Mouse (Mus musculus): ENCODE results near the gene Klhl30. TPM values are rescaled to one million over a fixed set of nuclear protein-coding genes. Genes with fewer than 3 reads are reported as not detected.
A peak's percentile ranks its signal among the peaks of the same experiment; 100 is the strongest.

Klhl30 gene
- polyA plus RNA-seq, 1 experiment from 2014 or later = 0.41 TPM

- H3K4me2 ChIP-seq (replicated peaks) = no peak overlapping the region
- H3K9ac ChIP-seq = no peak overlapping the region
- no peak overlapping the region for H3K4me3 ChIP-seq
- peaks cover 1% of the 10 kb centered on the region; the same call in 1 of the 2 replicates for H3K4me1 ChIP-seq
- no peaks in the 10 kb centered on the region for H3K36me3 ChIP-seq
- no peak for ATAC-seq (ENCODE audit: low FRiP score)
- H3K27me3 ChIP-seq = no peaks in the 10 kb centered on the region
- H3K9me3 ChIP-seq (replicated peaks) = no peaks in the 10 kb centered on the region
- no peak overlapping the region for H3K27ac ChIP-seq
Observed at GRCm38 (mm10) chr1:91333582-91333981, 17.2 kb upstream of the Klhl30 start.

DNA sequence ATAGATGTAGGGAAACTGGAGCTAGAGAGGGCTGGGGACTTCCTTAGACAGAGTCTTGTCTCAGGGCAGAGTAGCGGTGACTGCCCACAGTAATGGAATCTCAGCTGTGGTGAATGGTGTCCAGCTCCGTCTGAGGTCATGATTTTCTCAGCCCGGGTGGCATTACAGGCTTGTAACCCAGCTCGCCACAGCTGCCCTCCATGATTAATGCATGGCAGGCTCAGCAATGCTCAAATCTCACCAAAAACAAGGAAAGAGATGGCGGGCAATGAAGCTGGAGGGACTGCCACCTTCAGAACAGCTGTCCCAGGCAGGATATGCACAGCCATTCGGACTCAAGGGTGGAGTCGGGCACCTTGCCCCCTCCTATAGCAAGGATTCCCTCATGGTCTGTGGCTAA lies 13.5 kb upstream of the Klhl30 start:
- Histone ChIP-seq H3K4me2 (replicated peaks) (no peak overlapping the region), H3K27ac (no peak overlapping the region), H3K36me3 (no peaks in the 10 kb centered on the region), H3K9me3 (replicated peaks) (no peaks in the 10 kb centered on the region), H3K9ac (no peak overlapping the region), H3K27me3 (peaks cover 11% of the 10 kb centered on the region), H3K4me3 (no peak overlapping the region), H3K4me1 (no peaks in the 10 kb centered on the region)
- ATAC-seq (ENCODE audit: low FRiP score) = no peak
- WGBS = 89% methylated on average over 7 of the region's 7 CpGs

- H3K9ac ChIP-seq = no peak overlapping the region
- H3K36me3 ChIP-seq = no peaks in the 10 kb centered on the region
- no peak overlapping the region for H3K27ac ChIP-seq
- no peak overlapping the region for H3K4me3 ChIP-seq
- H3K4me1 ChIP-seq = peaks cover 14% of the 10 kb centered on the region
- H3K4me2 ChIP-seq (replicated peaks) = no peak overlapping the region
- no peaks in the 10 kb centered on the region for H3K9me3 ChIP-seq (replicated peaks)
- no peak for ATAC-seq (ENCODE audit: low FRiP score)
- 76% methylated on average over 3 of the region's 3 CpGs for WGBS
- peaks cover 55% of the 10 kb centered on the region for H3K27me3 ChIP-seq
Observed at GRCm38 (mm10) chr1:91344001-91344400, 6.8 kb upstream of the Klhl30 start.

DNA sequence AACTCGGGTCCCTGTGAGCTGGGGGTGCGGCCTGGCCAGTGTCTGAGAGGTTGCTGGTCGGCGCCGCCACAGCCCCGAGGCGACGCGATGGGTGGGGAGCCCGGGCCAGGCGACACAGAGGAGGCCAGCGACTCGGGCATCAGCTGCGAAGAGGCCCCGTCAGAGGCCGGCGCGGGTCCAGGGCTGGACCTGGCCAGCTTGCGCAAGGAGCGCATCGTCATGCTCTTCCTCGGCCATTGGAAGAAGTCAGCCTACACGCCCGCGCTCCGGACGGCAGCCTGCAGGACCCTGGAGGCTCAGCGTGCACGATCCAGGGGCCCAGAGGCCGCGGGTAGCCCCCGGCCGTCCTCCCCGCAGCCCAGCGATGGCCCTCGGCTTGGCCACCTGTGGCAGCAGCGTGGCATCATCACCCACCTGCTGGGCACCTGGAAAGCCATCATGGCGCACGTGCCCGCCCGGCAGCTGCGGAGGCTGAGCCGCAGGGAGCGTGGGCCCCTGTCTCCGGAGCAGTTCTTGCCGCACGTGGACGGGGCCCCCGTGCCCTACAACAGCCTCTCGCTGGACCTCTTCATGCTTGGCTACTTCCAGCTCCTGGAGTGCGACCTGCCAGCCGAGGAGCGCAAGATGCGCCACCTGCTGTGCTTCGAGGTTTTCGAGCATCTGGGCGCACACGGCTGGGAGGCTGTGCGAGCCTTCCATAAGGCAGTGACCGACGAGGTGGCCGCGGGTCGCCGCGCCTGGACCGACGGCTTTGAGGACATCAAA lies 5.7 kb upstream of the Klhl30 start:
- H3K9ac ChIP-seq = peak overlapping the region; percentile 32; the same call in 1 of the 2 replicates
- H3K36me3 ChIP-seq = no peaks in the 10 kb centered on the region
- peak overlapping the region; percentile 57 for H3K4me2 ChIP-seq (replicated peaks)
- peak; percentile 32; the same call in 1 of the 2 replicates for ATAC-seq (ENCODE audit: low FRiP score)
- H3K4me1 ChIP-seq = peaks cover 14% of the 10 kb centered on the region
- no peaks in the 10 kb centered on the region for H3K9me3 ChIP-seq (replicated peaks)
- peak overlapping the region; percentile 28 for H3K4me3 ChIP-seq
- 2% methylated on average over 68 of the region's 68 CpGs for WGBS
- peaks cover 55% of the 10 kb centered on the region for H3K27me3 ChIP-seq
- no peak overlapping the region for H3K27ac ChIP-seq

DNA sequence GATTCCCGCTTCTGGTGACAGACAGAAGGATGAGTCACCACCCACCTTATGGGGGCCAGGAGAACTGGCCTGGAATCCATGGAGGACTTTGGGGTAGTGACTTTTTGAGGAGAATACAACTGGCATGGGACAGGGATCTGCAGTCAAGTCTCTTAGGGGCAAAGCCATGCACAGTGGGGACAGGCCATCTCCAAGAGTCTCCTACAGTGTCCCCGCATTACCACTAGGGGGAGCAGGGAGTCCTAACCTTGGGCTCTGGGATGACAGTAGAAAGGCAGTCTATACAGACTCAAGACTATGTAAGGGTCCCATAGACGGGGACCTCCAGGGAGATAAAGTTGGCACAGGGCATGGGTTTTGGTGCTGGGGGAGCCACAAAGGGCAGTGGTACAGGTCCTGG lies 3.9 kb upstream of the Klhl30 start:
- Histone ChIP-seq H3K27ac (no peak overlapping the region), H3K36me3 (no peaks in the 10 kb centered on the region), H3K9ac (no peak overlapping the region), H3K27me3 (peaks cover 49% of the 10 kb centered on the region), H3K4me3 (no peak overlapping the region), H3K4me1 (peaks cover 14% of the 10 kb centered on the region), H3K4me2 (replicated peaks) (no peak overlapping the region), H3K9me3 (replicated peaks) (no peaks in the 10 kb centered on the region)
- WGBS = 38% methylated on average over 3 of the region's 3 CpGs
- ATAC-seq (ENCODE audit: low FRiP score) = peak; percentile 61

- Histone ChIP-seq H3K27me3 (peaks cover 5% of the 10 kb centered on the region), H3K27ac (no peak overlapping the region), H3K9me3 (replicated peaks) (no peaks in the 10 kb centered on the region), H3K4me3 (no peak overlapping the region), H3K4me1 (no peaks in the 10 kb centered on the region), H3K9ac (no peak overlapping the region), H3K36me3 (no peaks in the 10 kb centered on the region), H3K4me2 (replicated peaks) (no peak overlapping the region)
- no peak for ATAC-seq (ENCODE audit: low FRiP score)
- WGBS = 77% methylated on average over 3 of the region's 3 CpGs
Observed at GRCm38 (mm10) chr1:91351249-91351648, 433 bp downstream of the Klhl30 start.

- Histone ChIP-seq H3K4me2 (replicated peaks) (no peak overlapping the region), H3K27ac (no peak overlapping the region), H3K9me3 (replicated peaks) (no peaks in the 10 kb centered on the region), H3K36me3 (no peaks in the 10 kb centered on the region), H3K4me1 (no peaks in the 10 kb centered on the region), H3K27me3 (no peaks in the 10 kb centered on the region), H3K9ac (no peak overlapping the region), H3K4me3 (no peak overlapping the region)
- no peak for ATAC-seq (ENCODE audit: low FRiP score)
- 81% methylated on average over 2 of the region's 2 CpGs for WGBS
Observed at GRCm38 (mm10) chr1:91352277-91352676, 1.5 kb downstream of the Klhl30 start.

DNA sequence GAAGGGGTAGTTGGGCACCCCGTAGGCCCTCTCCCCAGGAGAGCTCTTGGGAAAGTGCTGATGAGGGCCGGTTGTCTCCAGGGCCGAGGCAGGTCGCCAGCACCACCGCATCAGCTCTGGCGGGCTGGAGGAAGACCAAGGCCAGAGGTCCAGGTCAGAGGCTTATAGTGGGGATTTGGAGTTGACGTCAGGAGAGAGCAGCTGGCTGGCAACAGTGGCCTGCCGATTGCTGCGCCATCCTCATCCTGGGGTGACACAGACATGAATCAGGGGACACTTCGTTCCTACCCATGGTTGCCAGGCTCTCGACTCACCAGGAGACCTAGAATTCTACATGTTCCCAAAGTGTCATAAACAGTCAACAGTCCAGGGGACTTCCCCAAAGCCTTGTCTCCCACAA lies 5.3 kb downstream of the Klhl30 start:
- Histone ChIP-seq H3K4me1 (no peaks in the 10 kb centered on the region), H3K4me3 (no peak overlapping the region), H3K4me2 (replicated peaks) (no peak overlapping the region), H3K36me3 (no peaks in the 10 kb centered on the region), H3K9me3 (replicated peaks) (no peaks in the 10 kb centered on the region), H3K9ac (no peak overlapping the region), H3K27me3 (no peaks in the 10 kb centered on the region), H3K27ac (no peak overlapping the region)
- 87% methylated on average over 11 of the region's 11 CpGs for WGBS
- ATAC-seq (ENCODE audit: low FRiP score) = no peak

GRCm38 (mm10) chr1:91362113-91362512 lies 11.3 kb downstream of the Klhl30 start:
- ATAC-seq (ENCODE audit: low FRiP score) = no peak
- 82% methylated on average over 5 of the region's 5 CpGs for WGBS
- H3K4me2 ChIP-seq (replicated peaks) = no peak overlapping the region

GRCm38 (mm10) chr1:91364822-91365644 lies 14.2 kb downstream of the Klhl30 start:
- ATAC-seq (ENCODE audit: low FRiP score) = no peak
- Histone ChIP-seq H3K4me3 (no peak overlapping the region), H3K27me3 (peaks cover 28% of the 10 kb centered on the region), H3K9me3 (replicated peaks) (peaks cover 16% of the 10 kb centered on the region; the same call in 1 of the 2 replicates), H3K9ac (no peak overlapping the region), H3K36me3 (peaks cover 9% of the 10 kb centered on the region; the same call in 1 of the 2 replicates), H3K4me1 (peaks cover 11% of the 10 kb centered on the region), H3K4me2 (replicated peaks) (no peak overlapping the region), H3K27ac (no peak overlapping the region)
- WGBS = 87% methylated on average over 16 of the region's 16 CpGs

More at GRCm38 (mm10) chr1:91362113-91362512, 11.3 kb downstream of the Klhl30 start:
- no peaks in the 10 kb centered on the region for H3K36me3 ChIP-seq
- peaks cover 16% of the 10 kb centered on the region for H3K27me3 ChIP-seq
- no peak overlapping the region for H3K27ac ChIP-seq
- no peak overlapping the region for H3K4me3 ChIP-seq
- H3K4me1 ChIP-seq = peaks cover 9% of the 10 kb centered on the region
- no peak overlapping the region for H3K9ac ChIP-seq
- peaks cover 16% of the 10 kb centered on the region; the same call in 1 of the 2 replicates for H3K9me3 ChIP-seq (replicated peaks)

- no peak overlapping the region for H3K27ac ChIP-seq
- peaks cover 16% of the 10 kb centered on the region; the same call in 1 of the 2 replicates for H3K9me3 ChIP-seq (replicated peaks)
- 0 out of 2 replicates have a peak overlapping the region, but pooled peaks have one; percentile 54 for H3K9ac ChIP-seq
- peak overlapping the region; percentile 36 for H3K4me3 ChIP-seq
- peak overlapping the region; percentile 73 for H3K4me2 ChIP-seq (replicated peaks)
- ATAC-seq (ENCODE audit: low FRiP score) = 0 out of 2 replicates have a peak, but pooled peaks have one; percentile 2
- H3K36me3 ChIP-seq = peaks cover 16% of the 10 kb centered on the region; the same call in 1 of the 2 replicates
- peaks cover 11% of the 10 kb centered on the region for H3K4me1 ChIP-seq
- H3K27me3 ChIP-seq = peaks cover 28% of the 10 kb centered on the region
- 28% methylated on average over 8 of the region's 8 CpGs for WGBS
Observed at GRCm38 (mm10) chr1:91365816-91366214, 15.0 kb downstream of the Klhl30 start.

All from hindbrain, embryonic 12.5 days (tissue).